Mouse (Mus musculus): ENCODE data around the gene Slc7a9. TPM values are rescaled to one million over a fixed set of nuclear protein-coding genes. Genes with fewer than 3 reads are reported as not detected.

The Slc7a9 gene
- polyA plus RNA-seq, 1 experiment = not detected

GRCm38 (mm10) chr7:35497516-35497915 lies 48.9 kb downstream of the Slc7a9 start:
- no peak overlapping the region for H3K4me3 ChIP-seq (ENCODE audit: insufficient read depth, low read length)
- TF ChIP-seq POLR2A (IDR thresholded peaks at IDR 0.05; ENCODE audit: low read depth, low read length) (no peak), CTCF (IDR thresholded peaks at IDR 0.05; ENCODE audit: borderline replicate concordance, insufficient read depth, low read length) (no peak)
- H3K4me1 ChIP-seq (ENCODE audit: control insufficient read depth, insufficient read depth, low read length) = no peaks in the 10 kb centered on the region
- no peak overlapping the region for H3K27ac ChIP-seq (ENCODE audit: insufficient read depth, low read length)

- TF ChIP-seq POLR2A (IDR thresholded peaks at IDR 0.05; ENCODE audit: low read depth, low read length) (no peak), CTCF (IDR thresholded peaks at IDR 0.05; ENCODE audit: borderline replicate concordance, insufficient read depth, low read length) (peak; percentile 16; the same call in 1 of the 2 replicates)
- Histone ChIP-seq H3K4me1 (ENCODE audit: control insufficient read depth, insufficient read depth, low read length) (no peaks in the 10 kb centered on the region), H3K4me3 (ENCODE audit: insufficient read depth, low read length) (no peak overlapping the region), H3K27ac (ENCODE audit: insufficient read depth, low read length) (no peak overlapping the region)
These were observed 53.4 kb downstream of the Slc7a9 start for GRCm38 (mm10) chr7:35501995-35502394.

Other genes starting within 250 kb of the Slc7a9 start
- gene Lrp3, start 233.3 kb upstream of the Slc7a9 start, polyA plus RNA-seq (2011; ENCODE audit: insufficient read length, low read depth, missing spikeins) = 3.8 and 6.4 TPM in 2 replicates
- 7.6 and 9.8 TPM in 2 replicates for gene Gpatch1, start 130.4 kb upstream of the Slc7a9 start, polyA plus RNA-seq (2011; ENCODE audit: insufficient read length, low read depth, missing spikeins)
- 0.32 and 0.39 TPM in 2 replicates for gene Rhpn2, start 114.6 kb upstream of the Slc7a9 start, polyA plus RNA-seq (2011; ENCODE audit: insufficient read length, low read depth, missing spikeins)
- 6.8 and 6.9 TPM in 2 replicates for gene Faap24, start 52.0 kb upstream of the Slc7a9 start, polyA plus RNA-seq (2011; ENCODE audit: insufficient read length, low read depth, missing spikeins)
- 19.4 and 22.9 TPM in 2 replicates for gene Cep89, start 51.8 kb upstream of the Slc7a9 start, polyA plus RNA-seq (2011; ENCODE audit: insufficient read length, low read depth, missing spikeins)
- not detected in 2 replicates for gene Tdrd12, start 88.9 kb downstream of the Slc7a9 start, polyA plus RNA-seq (2011; ENCODE audit: insufficient read length, low read depth, missing spikeins)
- 35.6 and 53.6 TPM in 2 replicates for gene Nudt19, start 107.5 kb downstream of the Slc7a9 start, polyA plus RNA-seq (2011; ENCODE audit: insufficient read length, low read depth, missing spikeins)
- 0.20 and 0.33 TPM in 2 replicates for gene Rgs9bp, start 136.8 kb downstream of the Slc7a9 start, polyA plus RNA-seq (2011; ENCODE audit: insufficient read length, low read depth, missing spikeins)
- 51.0 and 65.3 TPM in 2 replicates for gene Ankrd27, start 137.4 kb downstream of the Slc7a9 start, polyA plus RNA-seq (2011; ENCODE audit: insufficient read length, low read depth, missing spikeins)
- gene Pdcd5, start 198.7 kb downstream of the Slc7a9 start, polyA plus RNA-seq (2011; ENCODE audit: insufficient read length, low read depth, missing spikeins) = 109 and 118 TPM in 2 replicates

Data from embryonic fibroblast, embryonic 13.5 days (primary cell).